Mouse (Mus musculus) MEL (cell line): Measurements from ENCODE around the gene H2-Ke6. TPM values are rescaled to one million over a fixed set of nuclear protein-coding genes. Genes with fewer than 3 reads are reported as not detected.

Experiments
- DNase-seq: peaks from one replicate; pipeline ENCODE4 v3.0.0; 2011; ENCODE audit warnings: low read depth, low spot score
- H3K27ac ChIP-seq: 2 replicates; pipeline ENCODE4 v1.5.1; 2012; ENCODE audit warnings: low read depth, mild to moderate bottlenecking, control low read depth, low read length, moderate library complexity; ENCODE audit not compliant: control insufficient read depth
- H3K27me3 ChIP-seq, 2 experiments: fragments of 150-350 bp in 1 of 2; sonication (generic) in 1 of 2; 2 replicates each; pipeline ENCODE4 v1.6.1; 2012; ENCODE audit warnings: low read length in 2 of 2, mild to moderate bottlenecking in 2 of 2, improper control_type of control experiment in 1 of 2, moderate library complexity in 1 of 2; ENCODE audit not compliant: insufficient read depth in 2 of 2, control insufficient read depth in 1 of 2
- H3K36me3 ChIP-seq, 2 experiments: 2 replicates each; pipeline ENCODE4 v1.6.1; 2012 to 2014; ENCODE audit warnings: low read length in 2 of 2, improper control_type of control experiment in 1 of 2, inconsistent platforms in 1 of 2, mild to moderate bottlenecking in 1 of 2; ENCODE audit not compliant: insufficient read depth in 2 of 2, control insufficient read depth in 1 of 2
- H3K4me1 ChIP-seq, 2 experiments: fragments of 150-350 bp in 1 of 2; sonication (generic) in 1 of 2; 2 replicates each; pipeline ENCODE4 v1.6.1; 2012; ENCODE audit warnings: low read length in 2 of 2, improper control_type of control experiment in 1 of 2, mild to moderate bottlenecking in 1 of 2; ENCODE audit not compliant: insufficient read depth in 2 of 2, control insufficient read depth in 1 of 2
- H3K4me3 ChIP-seq, 2 experiments: fragments of 150-350 bp in 1 of 2; sonication (generic) in 1 of 2; 2 replicates each; pipeline ENCODE4 v1.5.1; 2012; ENCODE audit warnings: low read depth in 2 of 2, low read length in 2 of 2, mild to moderate bottlenecking in 2 of 2, moderate library complexity in 2 of 2, control low read depth in 1 of 2, improper control_type of control experiment in 1 of 2; ENCODE audit not compliant: control insufficient read depth in 1 of 2, insufficient read depth in 1 of 2
- H3K79me2 ChIP-seq: 2 replicates; pipeline ENCODE4 v1.6.1; 2012; ENCODE audit warnings: mild to moderate bottlenecking, low read length, moderate library complexity; ENCODE audit not compliant: control insufficient read depth, poor library complexity, insufficient read depth
- H3K9ac ChIP-seq: 2 replicates; pipeline ENCODE4 v1.6.1; 2012; ENCODE audit warnings: low read depth, mild to moderate bottlenecking, control low read depth, low read length, moderate library complexity; ENCODE audit not compliant: control insufficient read depth, poor library complexity, severe bottlenecking
- H3K9me3 ChIP-seq: fragments of 150-350 bp; sonication (generic); replicated peaks from 2 replicates; pipeline ENCODE4 v1.6.1; 2012; ENCODE audit warnings: mild to moderate bottlenecking, low read length, improper control_type of control experiment, moderate library complexity; ENCODE audit not compliant: insufficient read depth
- ELF1 ChIP-seq: IDR thresholded peaks from 2 replicates; pipeline ENCODE4 v1.6.1; 2014; ENCODE audit warnings: low read depth, mild to moderate bottlenecking, inconsistent platforms, low read length, improper control_type of control experiment, moderate library complexity
- EP300 ChIP-seq, 2 experiments: IDR thresholded peaks; 2 replicates each; pipeline ENCODE4 v1.6.1; 2011; ENCODE audit warnings: improper control_type of control experiment in 2 of 2, low read length in 2 of 2, low read depth in 1 of 2, mild to moderate bottlenecking in 1 of 2
- GATA1 ChIP-seq: IDR thresholded peaks from 2 replicates; pipeline ENCODE4 v1.6.1; 2011; ENCODE audit warnings: low read depth, low read length, improper control_type of control experiment
- JUND ChIP-seq: IDR thresholded peaks from 2 replicates; pipeline ENCODE4 v1.6.1; 2011; ENCODE audit warnings: low read depth, mild to moderate bottlenecking, improper control_type of control experiment, low read length
- KAT2A ChIP-seq: conservative IDR thresholded peaks from 2 replicates; pipeline ENCODE4 v1.6.1; 2012; ENCODE audit warnings: low read depth, low read length, improper control_type of control experiment, inconsistent platforms
- MAFK ChIP-seq: IDR thresholded peaks from 2 replicates; pipeline ENCODE4 v1.6.1; 2011; ENCODE audit warnings: low read depth, mild to moderate bottlenecking, low read length, improper control_type of control experiment, borderline replicate concordance
- MAX ChIP-seq: IDR thresholded peaks from 2 replicates; pipeline ENCODE4 v1.6.1; 2011; ENCODE audit warnings: low read length, improper control_type of control experiment
- MYB ChIP-seq: IDR thresholded peaks from 2 replicates; pipeline ENCODE4 v1.6.1; 2011; ENCODE audit warnings: mild to moderate bottlenecking, low read depth, low read length, improper control_type of control experiment
- NELFE ChIP-seq: IDR thresholded peaks from 2 replicates; pipeline ENCODE4 v1.6.1; 2011; ENCODE audit warnings: low read depth, low read length, improper control_type of control experiment
- POLR2A ChIP-seq, 2 experiments: IDR thresholded peaks; 2 replicates each; pipeline ENCODE4 v1.6.1; 2011 to 2012; ENCODE audit warnings: low read length in 2 of 2, mild to moderate bottlenecking in 2 of 2, control low read depth in 1 of 2, improper control_type of control experiment in 1 of 2, low read depth in 1 of 2, moderate library complexity in 1 of 2; ENCODE audit not compliant: control insufficient read depth in 1 of 2, insufficient read depth in 1 of 2, poor library complexity in 1 of 2
- POLR2AphosphoS2 ChIP-seq: IDR thresholded peaks from 2 replicates; pipeline ENCODE4 v1.6.1; 2011; ENCODE audit warnings: low read length, improper control_type of control experiment
- POLR2AphosphoS5 ChIP-seq: IDR thresholded peaks from 2 replicates; pipeline ENCODE4 v1.6.1; 2012; ENCODE audit warnings: low read depth, borderline replicate concordance, mild to moderate bottlenecking, inconsistent platforms, low read length, moderate library complexity, mixed read lengths
- RAD21 ChIP-seq: IDR thresholded peaks from 2 replicates; pipeline ENCODE4 v1.6.1; 2011; ENCODE audit warnings: mild to moderate bottlenecking, low read depth, low read length, improper control_type of control experiment
- RCOR1 ChIP-seq: IDR thresholded peaks from 2 replicates; pipeline ENCODE4 v1.6.1; 2012; ENCODE audit warnings: low read depth, mild to moderate bottlenecking, inconsistent platforms, low read length, improper control_type of control experiment
- SMC3 ChIP-seq: IDR thresholded peaks from 2 replicates; pipeline ENCODE4 v1.6.1; 2011; ENCODE audit warnings: low read depth, low read length, improper control_type of control experiment
- TAL1 ChIP-seq: IDR thresholded peaks from 2 replicates; pipeline ENCODE4 v1.6.1; 2012; ENCODE audit warnings: mild to moderate bottlenecking, inconsistent platforms, low read length, moderate library complexity, mixed read lengths
- TCF12 ChIP-seq: IDR thresholded peaks from 2 replicates; pipeline ENCODE4 v1.6.1; 2014; ENCODE audit warnings: low read depth, mild to moderate bottlenecking, inconsistent platforms, low read length, improper control_type of control experiment, moderate library complexity
- ZKSCAN1 ChIP-seq: IDR thresholded peaks from 2 replicates; pipeline ENCODE4 v1.6.1; 2012; ENCODE audit warnings: low read depth, mild to moderate bottlenecking, inconsistent platforms, low read length, improper control_type of control experiment, moderate library complexity
- ZMIZ1 ChIP-seq: IDR thresholded peaks from 2 replicates; pipeline ENCODE4 v1.6.1; 2012; ENCODE audit warnings: low read depth, mild to moderate bottlenecking, inconsistent platforms, low read length, improper control_type of control experiment, moderate library complexity
- polyA plus RNA-seq, 2 experiments: library from polyadenylated mRNA; stranded (reverse) in 1 of 2; unstranded in 1 of 2; fragments of >175 nt in 1 of 2; fragments of >200 nt in 1 of 2; gene quantifications; 2 replicates each; pipeline versions ENCODE4 v1.2.1 to v1.2.4; 2012; ENCODE audit warnings: low replicate concordance in 2 of 2, low read depth in 1 of 2; ENCODE audit not compliant: insufficient read length in 2 of 2, insufficient read depth in 1 of 2, missing spikeins in 1 of 2
- total RNA-seq: library from RNA; depleted of rRNA; stranded (reverse); fragments of 300-350 nt; gene quantifications from 2 replicates; pipeline ENCODE4 v1.2.3, GENCODE M21; 2012

H2-Ke6 gene
- total and polyA plus RNA-seq, 3 experiments = 24.1 to 34.4 TPM; not detected in 1

DNA sequence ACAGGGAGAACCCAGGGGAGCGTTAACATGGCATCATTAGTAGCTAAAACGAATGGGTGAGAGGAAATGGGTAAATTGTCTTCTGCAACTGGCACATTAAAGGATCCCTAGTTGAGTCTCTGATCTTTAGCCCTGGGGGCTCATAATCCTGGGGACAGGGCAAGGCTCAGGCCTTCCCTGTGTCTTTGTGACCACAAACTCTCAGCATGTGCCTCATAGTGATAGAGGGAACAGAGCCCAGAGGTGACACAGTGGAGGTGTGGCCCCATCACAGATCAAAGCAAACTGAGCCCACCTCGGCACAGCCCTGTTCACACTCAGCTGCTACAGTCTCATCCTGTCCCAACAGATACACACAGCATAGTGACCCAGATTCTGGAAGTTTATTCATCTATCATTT is 32.2 kb downstream of the H2-Ke6 start:
- TF ChIP-seq POLR2AphosphoS2 (no peak), EP300 (IDR thresholded peaks at IDR 0.05; ENCODE audit: low read depth in 1 of 2, low read length in 2 of 2) (no peak), GATA1 (no peak), POLR2A (IDR thresholded peaks at IDR 0.05; ENCODE audit: control insufficient read depth in 1 of 2, insufficient read depth in 1 of 2, low read depth in 1 of 2, low read length in 2 of 2, poor library complexity in 1 of 2) (no peak), NELFE (no peak), ZKSCAN1 (no peak), ZMIZ1 (no peak), TCF12 (no peak), KAT2A (no peak), RCOR1 (no peak), MYB (no peak), SMC3 (no peak), JUND (no peak), TAL1 (no peak), MAX (no peak), POLR2AphosphoS5 (no peak), RAD21 (no peak), ELF1 (no peak)
- Histone ChIP-seq H3K4me1 (no peaks in the 10 kb centered on the region), H3K27ac (no peak overlapping the region), H3K4me3 (no peak overlapping the region), H3K27me3 (no peaks in the 10 kb centered on the region), H3K79me2 (peaks cover 2% of the 10 kb centered on the region), H3K36me3 (no peaks in the 10 kb centered on the region), H3K9ac (no peak overlapping the region), H3K9me3 (no peaks in the 10 kb centered on the region)
- DNase-seq = no peak

DNA sequence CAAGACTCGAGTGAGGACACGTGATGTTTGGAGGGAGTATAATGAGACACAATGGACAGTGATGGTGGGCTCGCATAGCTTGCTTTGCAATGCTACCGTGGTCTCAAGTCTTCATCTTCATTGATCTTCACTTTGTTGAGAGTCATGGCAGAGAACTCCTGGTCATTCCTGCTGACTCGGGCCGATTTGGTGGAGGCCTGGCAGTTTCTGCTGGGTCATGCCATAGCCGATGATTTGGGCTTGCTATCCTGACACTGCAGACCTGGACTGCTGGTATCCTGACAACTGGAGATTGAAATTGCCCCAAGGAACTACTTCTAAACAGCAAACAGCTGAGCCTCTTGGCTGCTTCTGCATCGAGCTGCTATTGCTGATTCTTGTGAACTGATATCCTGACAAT is 32.9 kb downstream of the H2-Ke6 start:
- Histone ChIP-seq H3K27ac (no peak overlapping the region), H3K4me3 (no peak overlapping the region), H3K4me1 (no peaks in the 10 kb centered on the region), H3K27me3 (no peaks in the 10 kb centered on the region), H3K9me3 (no peaks in the 10 kb centered on the region), H3K9ac (no peak overlapping the region), H3K79me2 (peaks cover 2% of the 10 kb centered on the region), H3K36me3 (no peaks in the 10 kb centered on the region)
- no peak for DNase-seq
- TF ChIP-seq ZMIZ1 = no peak
- TF ChIP-seq MAFK = no peak
- TF ChIP-seq NELFE = no peak
- TF ChIP-seq JUND = no peak
